19 mouse cellular contexts compared by ENCODE assay signal in the genomic region with DNA sequence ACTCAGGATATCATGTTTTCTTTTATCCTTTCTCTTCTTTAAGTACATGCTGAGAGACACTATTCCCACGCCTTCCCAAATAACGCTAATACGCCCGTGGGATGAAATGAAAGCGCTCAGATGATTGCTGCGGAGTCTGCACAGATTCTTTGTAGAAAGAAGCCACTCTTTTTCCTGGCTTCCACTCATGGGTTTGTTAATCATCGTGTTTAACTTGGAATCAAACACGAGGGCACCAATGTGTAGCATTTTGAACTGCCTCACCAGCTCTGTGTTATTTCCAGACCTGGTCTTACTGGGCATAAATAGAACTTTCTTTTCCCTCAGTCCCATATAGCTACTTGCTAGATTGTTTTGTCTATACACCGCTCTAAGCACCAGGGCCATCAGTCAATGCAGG.
"Had no signal": no experiment of that assay in that cellular context is flagged by ENCODE, and none has a peak within 500 bp of the region (broad histone marks: within the 10 kb centered on the region; RNA-seq: fewer than 3 reads in every experiment).

No protein-coding gene starts in this region.

- H3K4me3 ChIP-seq: midbrain, embryonic 10.5 days; midbrain, embryonic 12.5 days; myocyte; neural tube, embryonic 13.5 days; neural tube, embryonic 15.5 days; stomach, embryonic 15.5 days had no signal

- H3K27ac ChIP-seq: midbrain, embryonic 10.5 days; midbrain, embryonic 12.5 days; neural tube, embryonic 13.5 days; neural tube, embryonic 15.5 days; stomach, embryonic 15.5 days; stomach, postnatal 0 days had no signal

- H3K9ac ChIP-seq: lung, embryonic 14.5 days; midbrain, embryonic 12.5 days; neural tube, embryonic 13.5 days; neural tube, embryonic 15.5 days; stomach, embryonic 15.5 days had no signal

- ATAC-seq: midbrain, embryonic 16.5 days had no signal

- H3K4me2 ChIP-seq: lung, embryonic 14.5 days; midbrain, embryonic 12.5 days; neural tube, embryonic 13.5 days; neural tube, embryonic 15.5 days; stomach, embryonic 15.5 days had no signal

- H3K27me3 ChIP-seq: midbrain, embryonic 12.5 days; neural tube, embryonic 13.5 days; neural tube, embryonic 15.5 days; stomach, embryonic 15.5 days had no signal

- H3K9me3 ChIP-seq: midbrain, embryonic 10.5 days; midbrain, embryonic 12.5 days; neural tube, embryonic 13.5 days; neural tube, embryonic 15.5 days; stomach, embryonic 15.5 days had no signal

- DNase-seq: lung, adult 18-20 months; lung, postnatal 10 days; lung, postnatal 4 days; midbrain, embryonic 14.5 days; retina, postnatal 1 day; right cerebral cortex, adult 18-20 months; spleen, adult 18-20 months; thymus, adult 2 months; thymus, postnatal 25 days; thymus, postnatal 4 days had no signal

- H3K36me3 ChIP-seq: midbrain, embryonic 10.5 days; midbrain, embryonic 12.5 days; neural tube, embryonic 13.5 days; neural tube, embryonic 15.5 days; stomach, embryonic 15.5 days had no signal
